In the genomic region with DNA sequence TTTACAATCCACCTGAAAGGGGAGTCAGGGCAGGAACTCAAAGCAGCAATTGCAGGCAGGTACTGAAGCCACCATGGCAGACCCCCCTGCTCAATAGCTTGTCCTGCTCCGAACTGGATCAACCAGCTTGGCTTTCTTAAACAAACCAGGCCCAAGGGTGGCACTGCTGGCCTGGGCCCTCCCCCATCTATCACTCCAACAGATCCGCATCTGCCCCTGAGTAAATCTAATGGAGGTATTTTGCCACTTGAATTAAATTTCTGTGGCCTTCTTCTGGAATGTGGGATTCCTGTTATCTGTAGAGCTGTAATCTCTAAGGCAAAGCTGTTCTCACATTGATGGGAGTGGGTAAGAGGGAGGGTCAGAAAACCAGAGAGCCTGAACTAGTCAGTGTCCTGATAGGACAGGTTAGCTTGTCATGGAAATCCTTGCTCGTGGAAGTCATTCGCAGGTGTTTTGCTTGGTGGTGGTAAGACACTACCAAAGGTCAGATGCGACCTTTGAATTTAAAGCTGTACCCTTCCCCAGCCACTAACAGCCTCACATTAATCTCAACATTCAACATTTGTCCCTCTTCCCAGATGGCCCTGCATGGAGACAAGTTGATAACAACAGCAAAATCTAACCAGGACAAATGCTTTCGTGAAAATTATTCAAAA, we compare ENCODE assay signal across 7 mouse cellular contexts. TPM values are rescaled to one million over a fixed set of nuclear protein-coding genes. Genes with fewer than 3 reads are reported as not detected.
DNase-seq lines count a peak whose midpoint lies in the region; ATAC-seq lines count a peak whose summit lies in the region.

No protein-coding gene starts in this region.

- H3K27me3 ChIP-seq in intestine, embryonic 14.5 days (replicated peaks; ENCODE audit: control insufficient read depth, insufficient read depth, low read length), result no peaks in the 10 kb centered on the region
- no peaks in the 10 kb centered on the region for H3K27me3 ChIP-seq in midbrain, embryonic 13.5 days

- peak overlapping the region; percentile 86 for H3K27ac ChIP-seq in intestine, embryonic 14.5 days (ENCODE audit: low read depth)
- H3K27ac ChIP-seq in midbrain, embryonic 13.5 days, result no peak overlapping the region

- H3K9ac ChIP-seq in intestine, embryonic 14.5 days (ENCODE audit: low read length), result peak overlapping the region; percentile 80
- no peak overlapping the region for H3K9ac ChIP-seq in midbrain, embryonic 13.5 days (replicated peaks)

- H3K4me2 ChIP-seq in intestine, embryonic 14.5 days (ENCODE audit: low read length), result peak overlapping the region; percentile 50
- peak overlapping the region; percentile 95 for H3K4me2 ChIP-seq in midbrain, embryonic 13.5 days (replicated peaks)

- no peaks in the 10 kb centered on the region for H3K9me3 ChIP-seq in intestine, embryonic 14.5 days (ENCODE audit: control insufficient read depth, low read length)
- H3K9me3 ChIP-seq in midbrain, embryonic 13.5 days, result no peaks in the 10 kb centered on the region

- 22% methylated on average over 6 of the region's 6 CpGs for WGBS in intestine, embryonic 14.5 days
- 20% methylated on average over 6 of the region's 6 CpGs for WGBS in midbrain, embryonic 13.5 days

- H3K36me3 ChIP-seq in intestine, embryonic 14.5 days (ENCODE audit: control insufficient read depth, insufficient read depth, low read length), result no peaks in the 10 kb centered on the region
- no peaks in the 10 kb centered on the region for H3K36me3 ChIP-seq in midbrain, embryonic 13.5 days

- peak; percentile 24 to 29 for DNase-seq in spleen, postnatal 10 days (ENCODE audit: low spot score in 2 of 2)
- DNase-seq in spleen, adult 18-20 months, result no peak
- DNase-seq in embryo, embryonic 11 days, result peak; percentile 15
- DNase-seq in intestine, embryonic 14.5 days (ENCODE audit: low spot score), result peak; percentile 61
- no peak for DNase-seq in right cerebral cortex, postnatal 10 days (ENCODE audit: low spot score in 2 of 2)

- H3K4me3 ChIP-seq in intestine, embryonic 14.5 days (ENCODE audit: low read depth, low read length), result peak overlapping the region; percentile 63
- peak overlapping the region; percentile 68 for H3K4me3 ChIP-seq in midbrain, embryonic 13.5 days (replicated peaks)

- H3K4me1 ChIP-seq in intestine, embryonic 14.5 days (replicated peaks; ENCODE audit: control insufficient read depth, insufficient read depth, low read length), result peaks cover 6% of the 10 kb centered on the region
- peaks cover 13% of the 10 kb centered on the region for H3K4me1 ChIP-seq in midbrain, embryonic 13.5 days (replicated peaks)

- 0 out of 2 replicates have a peak, but pooled peaks have one; percentile 1 for ATAC-seq in intestine, embryonic 14.5 days (replicated peaks; ENCODE audit: low FRiP score, low TSS enrichment, low read depth)
- ATAC-seq in midbrain, embryonic 13.5 days, result no peak
- no peak for ATAC-seq in megakaryocyte progenitor cell, adult 5-6 weeks (replicated peaks; ENCODE audit: poor library complexity)

RNA-seq across cellular contexts. Expression of a gene that starts 0.5 kb away (rescaled TPM):
- not detected in 2 replicates for polyA plus RNA-seq in intestine, embryonic 14.5 days (2014; fragmentation: Nextera tagmentation; extraction: Ambion mirVana)
- polyA plus RNA-seq in midbrain, embryonic 13.5 days (2015; fragmentation: Nextera tagmentation; extraction: Ambion mirVana), result not detected in 2 replicates
- not detected in 2 replicates for total RNA-seq in megakaryocyte progenitor cell, adult 5-6 weeks (2015)
- total RNA-seq in megakaryocyte progenitor cell, adult 5-6 weeks (2017), result not detected in 2 replicates

RNA-seq across cellular contexts. Expression of a gene that starts 1.3 kb away (rescaled TPM):
- polyA plus RNA-seq in intestine, embryonic 14.5 days (2014; fragmentation: Nextera tagmentation; extraction: Ambion mirVana), result 26.2 and 26.3 TPM in 2 replicates
- polyA plus RNA-seq in midbrain, embryonic 13.5 days (2015; fragmentation: Nextera tagmentation; extraction: Ambion mirVana), result 6.4 and 6.8 TPM in 2 replicates
- 43.1 and 45.1 TPM in 2 replicates for total RNA-seq in megakaryocyte progenitor cell, adult 5-6 weeks (2015)
- 39.1 and 45.4 TPM in 2 replicates for total RNA-seq in megakaryocyte progenitor cell, adult 5-6 weeks (2017)

Comparison
In these comparisons a context has a peak if more than half of its experiments do, and no peak if none do; other contexts are left out.
1. DNase-seq: peak in spleen, postnatal 10 days (2 of 2), embryo, embryonic 11 days (single experiment) and intestine, embryonic 14.5 days (single experiment); none in spleen, adult 18-20 months (0 of 2) and right cerebral cortex, postnatal 10 days (0 of 2).